Mouse (Mus musculus) liver, embryonic 14.5 days (tissue): ENCODE measurements around the gene Eif2b3. TPM values are rescaled to one million over a fixed set of nuclear protein-coding genes. Genes with fewer than 3 reads are reported as not detected.

Experiments
- ATAC-seq: fragments of 200-750 bp; cut with Nextera tagmentation; 2 replicates; pipeline ENCODE4 v1.8.0; 2017; ENCODE audit warnings: moderate number of reproducible peaks, mild to moderate bottlenecking, moderate library complexity; ENCODE audit not compliant: insufficient read depth
- DNase-seq, 3 experiments: peaks; one replicate each; pipeline ENCODE4 v3.0.0-alpha.2; 2012 to 2013; ENCODE audit warnings: low read depth in 3 of 3, low spot score in 3 of 3
- H3K27ac ChIP-seq: fragments of 300-500 bp; sonication (generic); 2 replicates; pipeline ENCODE4 v1.5.1; 2014; ENCODE audit warnings: moderate library complexity, mild to moderate bottlenecking, control low read depth, inconsistent platforms
- H3K27me3 ChIP-seq: fragments of 300-500 bp; sonication (generic); 2 replicates; pipeline ENCODE4 v1.6.1; 2014; ENCODE audit warnings: mild to moderate bottlenecking, low read length, moderate library complexity; ENCODE audit not compliant: control insufficient read depth, insufficient read depth
- H3K36me3 ChIP-seq: fragments of 300-500 bp; sonication (generic); replicated peaks from 2 replicates; pipeline ENCODE4 v1.6.1; 2014; ENCODE audit warnings: low read depth; ENCODE audit not compliant: control insufficient read depth, insufficient read depth
- H3K4me1 ChIP-seq, 2 experiments: fragments of 200-500 bp in 1 of 2; fragments of 300-500 bp in 1 of 2; sonication (generic) in 1 of 2; replicated peaks; 2 replicates each; pipeline ENCODE4 v1.6.1; 2012 to 2014; ENCODE audit warnings: antibody characterized with exemption in 1 of 2, inconsistent platforms in 1 of 2, low read length in 1 of 2; ENCODE audit not compliant: control insufficient read depth in 2 of 2, insufficient read depth in 2 of 2
- H3K4me2 ChIP-seq: fragments of 300-500 bp; sonication (generic); 2 replicates; pipeline ENCODE4 v1.6.1; 2014; ENCODE audit warnings: low read depth, mild to moderate bottlenecking, control low read depth, moderate library complexity
- H3K4me3 ChIP-seq, 2 experiments: fragments of 200-500 bp in 1 of 2; fragments of 300-500 bp in 1 of 2; sonication (generic) in 1 of 2; 2 replicates each; pipeline ENCODE4 v1.5.1; 2012 to 2014; ENCODE audit warnings: low read depth in 2 of 2, low read length in 2 of 2, mild to moderate bottlenecking in 2 of 2, control low read depth in 1 of 2, inconsistent platforms in 1 of 2, moderate library complexity in 1 of 2; ENCODE audit not compliant: insufficient read depth in 1 of 2
- H3K9ac ChIP-seq: fragments of 300-500 bp; sonication (generic); replicated peaks from 2 replicates; pipeline ENCODE4 v1.6.1; 2014; ENCODE audit warnings: mild to moderate bottlenecking, control low read depth, moderate library complexity
- H3K9me3 ChIP-seq: fragments of 300-500 bp; sonication (generic); 2 replicates; pipeline ENCODE4 v1.6.1; 2016; ENCODE audit warnings: low read length, mixed read lengths; ENCODE audit not compliant: control insufficient read depth
- CTCF ChIP-seq: IDR thresholded peaks from 2 replicates; pipeline ENCODE4 v1.5.1; 2016; ENCODE audit warnings: antibody characterized with exemption, low read depth, control low read depth
- EP300 ChIP-seq: IDR thresholded peaks from 2 replicates; pipeline ENCODE4 v1.6.1; 2016; ENCODE audit warnings: antibody characterized with exemption, low read depth
- WGBS: fragments of 180-500 bp; shearing (Covaris S2); extraction: QIAGEN DNeasy Blood & Tissue Kit; methylation state at CpG from one replicate; pipeline ENCODE4 v1.1.7; 2014; ENCODE audit not compliant: insufficient replicate concordance; 5-methylcytosine and 5-hydroxymethylcytosine counted together
- polyA plus RNA-seq, 2 experiments: library from polyadenylated mRNA; depleted of rRNA in 1 of 2; stranded (reverse) in 1 of 2; unstranded in 1 of 2; fragments of >200 nt; fragmentation: Nextera tagmentation in 1 of 2; extraction: Ambion mirVana in 1 of 2; gene quantifications; 2 replicates each; pipeline versions ENCODE4 v1.2.1 to v1.2.3; 2012 to 2014

Eif2b3 gene
- polyA plus RNA-seq, 2 experiments: 17.3 to 32.7 TPM

DNA sequence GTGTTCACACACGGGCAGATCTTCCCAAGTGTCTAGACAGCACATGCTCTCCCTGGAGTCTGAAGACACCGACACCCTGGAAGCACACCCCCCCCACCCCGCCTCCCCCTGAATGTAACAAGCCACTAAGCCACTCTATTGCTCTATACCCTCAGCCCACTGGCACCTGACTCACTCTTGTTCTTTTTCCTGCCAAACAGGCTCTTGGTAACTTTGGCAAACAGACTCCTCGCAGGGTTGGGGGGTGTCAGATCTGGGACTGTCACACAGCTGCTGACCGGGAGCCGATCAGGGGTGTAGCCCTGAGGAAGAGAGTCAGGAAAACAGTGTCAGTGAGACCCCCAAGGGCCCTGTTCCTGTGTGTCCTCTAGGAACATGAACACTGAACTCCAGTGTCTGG lies 112.0 kb downstream of the Eif2b3 start:
- Histone ChIP-seq H3K4me1 (peaks cover 5 to 21% of the 10 kb centered on the region in 2 experiments), H3K9ac (no peak overlapping the region), H3K27me3 (peaks cover 13% of the 10 kb centered on the region), H3K36me3 (no peaks in the 10 kb centered on the region), H3K27ac (no peak overlapping the region), H3K4me2 (no peak overlapping the region), H3K4me3 (no peak overlapping the region), H3K9me3 (no peaks in the 10 kb centered on the region)
- TF ChIP-seq CTCF (no peak), EP300 (no peak)
- ATAC-seq (no peak), DNase-seq (no peak)
- WGBS: 83% methylated on average over 6 of the region's 6 CpGs

DNA sequence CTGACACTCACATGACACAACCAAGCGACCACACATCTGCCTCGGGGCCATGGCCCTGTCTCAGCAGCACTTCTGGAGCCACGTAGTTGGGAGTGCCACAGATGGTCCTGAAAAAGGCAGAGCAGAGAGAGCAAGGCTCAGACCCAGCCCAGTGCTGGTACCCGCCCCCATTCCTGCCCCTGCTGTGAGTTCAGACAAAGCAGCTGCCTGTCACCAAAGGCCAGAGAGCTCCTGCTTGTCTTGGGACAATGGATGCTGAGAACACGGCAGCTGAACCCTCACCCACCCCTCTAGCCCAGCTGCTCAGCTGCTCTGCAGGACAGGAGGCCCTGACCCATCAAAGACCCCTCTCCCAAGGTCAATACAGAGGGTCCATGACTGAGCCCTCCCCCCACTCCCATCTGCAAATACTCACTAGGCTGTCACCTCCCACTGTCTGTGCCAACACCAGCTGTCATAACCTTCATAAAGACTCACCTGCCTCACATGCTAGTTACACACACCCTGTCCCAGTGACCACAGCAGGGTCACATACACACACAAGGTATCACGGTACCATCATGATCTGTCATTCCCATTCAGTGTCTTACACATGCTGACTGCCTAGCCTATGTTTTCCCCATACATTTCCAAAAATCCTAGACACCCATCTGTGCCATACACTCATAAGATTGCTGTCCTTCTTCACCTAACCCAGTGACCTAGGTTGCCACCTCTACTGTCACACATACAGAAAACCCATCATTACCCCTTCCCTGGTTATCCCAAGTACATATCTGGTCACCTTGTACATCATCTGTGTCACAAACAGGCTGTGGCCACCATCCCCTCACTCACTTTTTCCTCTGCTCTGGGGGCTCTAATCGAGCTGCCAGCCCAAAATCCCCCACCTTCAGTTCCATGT lies 112.9 kb downstream of the Eif2b3 start:
- no peak overlapping the region for H3K27ac ChIP-seq
- H3K4me3 ChIP-seq: no peak overlapping the region; a peak in 1 of 4 replicates
- no peak overlapping the region for H3K9ac ChIP-seq
- peaks cover 5 to 24% of the 10 kb centered on the region in 2 experiments for H3K4me1 ChIP-seq
- H3K27me3 ChIP-seq: peaks cover 13% of the 10 kb centered on the region
- TF ChIP-seq CTCF: no peak
- no peaks in the 10 kb centered on the region for H3K9me3 ChIP-seq
- DNase-seq (no peak), ATAC-seq (no peak)
- 47% methylated on average over 7 of the region's 7 CpGs for WGBS
- peak overlapping the region; percentile 76 for H3K4me2 ChIP-seq
- H3K36me3 ChIP-seq: no peaks in the 10 kb centered on the region

DNA sequence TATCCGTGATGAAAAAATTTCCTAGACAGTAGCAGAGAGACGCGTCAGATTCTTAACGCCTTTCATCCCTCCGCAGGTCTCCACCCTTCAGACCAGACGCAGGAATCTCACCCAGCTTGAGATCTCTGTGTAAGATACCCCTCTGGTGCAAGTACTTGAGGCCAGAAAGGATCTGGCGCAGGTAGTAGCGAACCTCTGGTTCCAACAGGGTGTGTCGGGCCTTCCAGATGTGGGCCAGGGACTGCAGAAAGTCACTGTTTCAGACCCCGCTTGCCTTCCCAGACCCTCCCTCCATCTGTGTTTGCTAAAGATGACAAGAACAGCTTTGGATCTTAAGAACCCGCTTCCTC lies 113.6 kb downstream of the Eif2b3 start:
- peaks cover 13% of the 10 kb centered on the region for H3K27me3 ChIP-seq
- peak overlapping the region; percentile 69 to 77; a peak in 3 of 4 replicates for H3K4me3 ChIP-seq
- H3K9me3 ChIP-seq: no peaks in the 10 kb centered on the region
- H3K36me3 ChIP-seq: no peaks in the 10 kb centered on the region
- WGBS: 17% methylated on average over 11 of the region's 11 CpGs
- H3K4me1 ChIP-seq: peaks cover 5 to 22% of the 10 kb centered on the region in 2 experiments
- H3K9ac ChIP-seq: no peak overlapping the region
- H3K4me2 ChIP-seq: peak overlapping the region; percentile 76
- no peak overlapping the region for H3K27ac ChIP-seq
- TF ChIP-seq EP300 (no peak), CTCF (no peak)
- ATAC-seq: no peak
- no peak for DNase-seq

DNA sequence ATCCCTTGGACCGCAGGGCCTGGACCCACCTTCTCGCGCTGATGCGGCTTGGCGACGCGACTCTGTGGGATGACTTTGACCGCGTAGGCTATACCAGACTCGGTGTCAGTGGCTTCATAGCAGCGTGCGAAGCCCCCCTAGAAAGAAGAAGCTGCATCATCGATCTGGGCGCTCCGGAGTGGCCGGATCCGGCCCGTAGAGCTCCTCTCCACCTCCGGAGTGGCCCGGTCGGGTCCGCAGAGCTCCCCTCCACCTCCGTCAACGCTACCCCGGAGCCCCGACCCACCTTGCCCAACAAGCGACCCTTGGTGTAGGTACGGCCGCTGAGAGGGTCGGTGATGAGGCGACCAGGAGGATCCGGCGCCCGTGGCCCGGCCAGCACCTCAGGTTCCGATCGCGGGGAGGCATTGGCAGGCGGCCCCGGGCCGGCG lies 114.2 kb downstream of the Eif2b3 start:
- peaks cover 5 to 22% of the 10 kb centered on the region in 2 experiments for H3K4me1 ChIP-seq
- TF ChIP-seq EP300 (no peak), CTCF (no peak)
- H3K4me2 ChIP-seq: peak overlapping the region; percentile 76
- peak overlapping the region; percentile 69 to 77 for H3K4me3 ChIP-seq
- peaks cover 13% of the 10 kb centered on the region for H3K27me3 ChIP-seq
- under 1% methylated on average over 42 of the region's 42 CpGs for WGBS
- DNase-seq (no peak), ATAC-seq (no peak; the same call in 1 of the 2 replicates)
- no peaks in the 10 kb centered on the region for H3K9me3 ChIP-seq
- no peaks in the 10 kb centered on the region for H3K36me3 ChIP-seq
- H3K9ac ChIP-seq: peak overlapping the region; percentile 55
- no peak overlapping the region for H3K27ac ChIP-seq

DNA sequence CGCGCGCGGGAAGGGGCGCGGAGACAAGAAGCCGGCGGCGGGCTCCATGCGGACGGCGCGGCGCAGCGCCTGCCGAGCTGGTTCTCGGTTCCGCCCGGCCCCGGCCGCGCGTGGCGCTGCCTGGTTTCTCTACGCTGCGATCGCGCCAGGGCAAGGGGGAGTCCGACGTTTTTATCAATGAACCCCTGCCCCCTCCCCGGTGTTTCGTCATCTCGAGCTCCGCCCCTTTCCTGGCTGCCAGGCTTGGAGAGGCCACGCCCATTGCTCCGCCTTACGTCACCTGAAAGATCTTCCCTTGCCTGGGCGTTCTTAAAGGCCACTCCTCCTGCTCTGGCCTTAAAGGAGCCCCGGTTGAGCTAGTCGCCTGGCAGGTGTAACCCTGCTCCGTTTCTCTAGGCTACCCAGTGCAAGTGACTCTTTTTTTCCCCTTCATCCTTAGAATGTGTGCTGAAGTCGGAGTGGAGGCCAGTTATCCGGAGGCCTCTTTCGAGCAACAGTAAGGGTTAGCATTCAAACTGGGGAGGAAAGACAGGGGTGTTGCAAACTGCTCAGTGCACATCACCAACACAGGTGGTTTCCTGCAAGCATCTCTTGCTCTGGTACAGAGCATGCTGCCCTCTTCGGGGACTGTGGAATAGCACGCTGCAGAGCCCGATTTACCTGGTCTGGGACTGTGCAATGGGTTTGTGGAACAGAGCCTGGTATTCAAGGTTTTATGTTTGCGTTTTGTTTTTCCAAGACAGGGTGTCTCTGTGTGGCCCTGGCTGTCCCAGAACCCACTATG lies 114.8 kb downstream of the Eif2b3 start, which contains the start of gene Plk3:
TSS of gene Plk3 (minus strand) at position 147 of the 784 bp plus-strand sequence.
- 3% methylated on average over 48 of the region's 48 CpGs for WGBS
- Histone ChIP-seq H3K4me1 (peaks cover 5 to 22% of the 10 kb centered on the region in 2 experiments), H3K4me3 (peak within 1 kb of the TSS; percentile 69 to 77), H3K9me3 (no peaks in the 10 kb centered on the region), H3K36me3 (no peaks in the 10 kb centered on the region), H3K4me2 (peak within 1 kb of the TSS; percentile 76), H3K27ac (no peak within 1 kb of the TSS; the same call in 1 of the 2 replicates), H3K9ac (peak within 1 kb of the TSS; percentile 55), H3K27me3 (peaks cover 13% of the 10 kb centered on the region)
- DNase-seq (peak; percentile 89 to 94 (median 91)), ATAC-seq (peak; percentile 82)
- TF ChIP-seq CTCF (no peak), EP300 (no peak)
